10 mouse cellular contexts compared by ENCODE assay signal in the genomic region with DNA sequence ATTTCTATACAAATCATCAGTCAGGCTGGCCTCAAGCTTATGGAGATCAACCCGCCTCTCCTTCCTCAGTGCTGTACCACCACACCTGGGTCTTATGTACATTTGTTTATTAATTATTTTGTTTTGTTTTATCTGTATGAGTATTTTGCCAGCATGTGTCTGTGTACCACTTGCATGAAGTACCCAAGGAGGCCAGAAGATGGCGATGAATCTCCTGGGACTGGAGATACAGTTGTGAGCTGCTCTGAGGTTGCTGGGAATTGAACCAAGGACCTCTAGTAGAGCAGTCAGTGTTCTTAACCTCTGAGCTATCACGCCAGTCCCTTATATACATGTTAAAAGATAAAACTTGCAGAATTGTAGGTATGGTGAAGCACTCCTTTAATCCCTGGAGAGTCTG. TPM values are rescaled to one million over a fixed set of nuclear protein-coding genes. Genes with fewer than 3 reads are reported as not detected.
DNase-seq lines count a peak whose midpoint lies in the region; ATAC-seq and TF ChIP-seq lines count a peak whose summit lies in the region.
"Had no signal": no experiment of that assay in that cellular context is flagged by ENCODE, and none has a peak within 500 bp of the region (broad histone marks: within the 10 kb centered on the region; RNA-seq: fewer than 3 reads in every experiment).

No protein-coding gene starts in this region.

- no peaks in the 10 kb centered on the region for H3K36me3 ChIP-seq in kidney, adult 2 months (ENCODE audit: control insufficient read depth, insufficient read depth, low read length)
- no peaks in the 10 kb centered on the region for H3K36me3 ChIP-seq in kidney, embryonic 14.5 days (ENCODE audit: control insufficient read depth, insufficient read depth, low read length)
- H3K36me3 ChIP-seq in G1E (replicated peaks): no peaks in the 10 kb centered on the region
- H3K36me3 ChIP-seq in midbrain, embryonic 10.5 days: no peaks in the 10 kb centered on the region
- H3K36me3 ChIP-seq: forebrain, embryonic 15.5 days; limb, embryonic 15.5 days had no signal

- no peaks in the 10 kb centered on the region for H3K27me3 ChIP-seq in kidney, adult 2 months (replicated peaks; ENCODE audit: control insufficient read depth, insufficient read depth, low read length)
- H3K27me3 ChIP-seq in kidney, embryonic 14.5 days (ENCODE audit: control insufficient read depth, insufficient read depth, low read length): no peaks in the 10 kb centered on the region
- peaks cover 13% of the 10 kb centered on the region for H3K27me3 ChIP-seq in G1E (ENCODE audit: insufficient read depth, low read length)
- H3K27me3 ChIP-seq in midbrain, embryonic 10.5 days (ENCODE audit: low read depth, poor library complexity, severe bottlenecking): peaks cover 10% of the 10 kb centered on the region
- H3K27me3 ChIP-seq: forebrain, embryonic 15.5 days had no signal

- TF ChIP-seq POLR2A in kidney, adult 2 months (IDR thresholded peaks at IDR 0.05; ENCODE audit: low read depth, low read length): no peak

- no peak overlapping the region for H3K27ac ChIP-seq in kidney, adult 2 months (ENCODE audit: insufficient read depth, low read depth, low read length)
- H3K27ac ChIP-seq in kidney, embryonic 14.5 days (ENCODE audit: low read depth, low read length): no peak overlapping the region
- H3K27ac ChIP-seq in midbrain, embryonic 10.5 days (replicated peaks): no peak overlapping the region
- H3K27ac ChIP-seq: forebrain, embryonic 15.5 days; limb, embryonic 15.5 days had no signal

- DNase-seq in kidney, adult 2 months: no peak
- peak; percentile 54 for DNase-seq in A20 (ENCODE audit: low read depth, low spot score)
- no peak for DNase-seq in G1E (ENCODE audit: low spot score)
- no peak for DNase-seq in frontal cortex, postnatal 10 days (ENCODE audit: low spot score in 2 of 2)
- no peak for DNase-seq in midbrain, embryonic 10.5 days (ENCODE audit: low spot score)
- DNase-seq: right cerebral cortex, adult 18-20 months had no signal

- 87% methylated on average over 3 of the region's 3 CpGs for WGBS in kidney, adult 2 months
- 56% methylated on average over 3 of the region's 3 CpGs for WGBS in kidney, embryonic 14.5 days
- WGBS in midbrain, embryonic 10.5 days: 42% methylated on average over 3 of the region's 3 CpGs

- 0 out of 2 replicates have a peak, but pooled peaks cover 3% of the 10 kb centered on the region for H3K9me3 ChIP-seq in kidney, embryonic 14.5 days (ENCODE audit: control insufficient read depth, low read length)
- H3K9me3 ChIP-seq in G1E (replicated peaks): no peaks in the 10 kb centered on the region
- no peaks in the 10 kb centered on the region for H3K9me3 ChIP-seq in midbrain, embryonic 10.5 days (replicated peaks)
- H3K9me3 ChIP-seq: forebrain, embryonic 15.5 days; limb, embryonic 15.5 days had no signal

- H3K4me3 ChIP-seq in kidney, adult 2 months (ENCODE audit: insufficient read depth, low read depth, low read length): no peak overlapping the region
- no peak overlapping the region for H3K4me3 ChIP-seq in kidney, embryonic 14.5 days (ENCODE audit: low read length)
- H3K4me3 ChIP-seq in G1E (ENCODE audit: low read depth, low read length): no peak overlapping the region
- H3K4me3 ChIP-seq in midbrain, embryonic 10.5 days: no peak overlapping the region
- H3K4me3 ChIP-seq: forebrain, embryonic 15.5 days; limb, embryonic 15.5 days had no signal

- no peak overlapping the region for H3K4me2 ChIP-seq in kidney, embryonic 14.5 days (replicated peaks; ENCODE audit: low read depth, low read length)
- H3K4me2 ChIP-seq: forebrain, embryonic 15.5 days; limb, embryonic 15.5 days had no signal

- 0 out of 2 replicates have a peak, but pooled peaks cover 3% of the 10 kb centered on the region for H3K4me1 ChIP-seq in kidney, adult 2 months (ENCODE audit: control insufficient read depth, insufficient read depth, low read length)
- peaks cover 27% of the 10 kb centered on the region for H3K4me1 ChIP-seq in kidney, embryonic 14.5 days (ENCODE audit: control insufficient read depth, insufficient read depth, low read length)
- H3K4me1 ChIP-seq in G1E (ENCODE audit: insufficient read depth, low read depth, low read length): no peaks in the 10 kb centered on the region
- peaks cover 2% of the 10 kb centered on the region; the same call in 1 of the 2 replicates for H3K4me1 ChIP-seq in midbrain, embryonic 10.5 days
- H3K4me1 ChIP-seq: forebrain, embryonic 15.5 days had no signal

- H3K9ac ChIP-seq in kidney, embryonic 14.5 days (ENCODE audit: low read depth, low read length): no peak overlapping the region
- H3K9ac ChIP-seq: forebrain, embryonic 15.5 days; limb, embryonic 15.5 days had no signal

- no peak for ATAC-seq in kidney, embryonic 14.5 days (ENCODE audit: low FRiP score, low TSS enrichment)
- 0 out of 2 replicates have a peak, but pooled peaks have one; percentile 40 for ATAC-seq in G1E (ENCODE audit: extremely low read depth, insufficient number of reproducible peaks, low FRiP score, poor library complexity, severe bottlenecking)
- ATAC-seq in megakaryocyte, adult 5-6 weeks (ENCODE audit: poor library complexity, severe bottlenecking): 0 out of 2 replicates have a peak, but pooled peaks have one; percentile 33
- ATAC-seq: forebrain, embryonic 15.5 days had no signal

- TF ChIP-seq CTCF in kidney, adult 2 months (conservative IDR thresholded peaks at IDR 0.05; ENCODE audit: insufficient read depth, insufficient read length, low read depth, low read length): peak; percentile 47
- TF ChIP-seq CTCF in G1E (IDR thresholded peaks at IDR 0.05; ENCODE audit: low read depth, low read length): no peak

RNA-seq across cellular contexts. Expression of gene Heyl, which starts 10.0 kb away (rescaled TPM):
- 3.5 and 4.1 TPM in 2 replicates for polyA plus RNA-seq in kidney, adult 2 months (2012; rRNA removed)
- polyA plus RNA-seq in kidney, embryonic 14.5 days (2014; fragmentation: Nextera tagmentation; extraction: Ambion mirVana): 25.1 and 50.2 TPM in 2 replicates
- total RNA-seq in G1E (2014; fragmentation: Nextera tagmentation) (not detected in 2 replicates), G1E (2017) (0.05 TPM in 1 of 2 replicates, not detected in the other)
- not detected in 2 replicates for polyA plus RNA-seq in G1E (2012)
- not detected in 2 replicates for total RNA-seq in megakaryocyte, adult 5-6 weeks (2015)
- total RNA-seq in megakaryocyte, adult 5-6 weeks (2017): not detected in 2 replicates
- 8.0 and 9.8 TPM in 2 replicates for polyA plus RNA-seq in midbrain, embryonic 10.5 days (2016; fragmentation: Nextera tagmentation; extraction: Ambion mirVana)

RNA-seq across cellular contexts. Expression of gene Nt5c1a, which starts 22.0 kb away (rescaled TPM):
- polyA plus RNA-seq in kidney, adult 2 months (2012; rRNA removed): 0.91 and 0.94 TPM in 2 replicates
- 0.16 TPM in 1 of 2 replicates, not detected in the other for polyA plus RNA-seq in kidney, embryonic 14.5 days (2014; fragmentation: Nextera tagmentation; extraction: Ambion mirVana)
- total RNA-seq in G1E (2014; fragmentation: Nextera tagmentation): not detected in 2 replicates
- not detected in 2 replicates for total RNA-seq in G1E (2017)
- polyA plus RNA-seq in G1E (2012): not detected in 2 replicates
- total RNA-seq in megakaryocyte, adult 5-6 weeks (2015): not detected in 2 replicates
- total RNA-seq in megakaryocyte, adult 5-6 weeks (2017): not detected in 2 replicates
- not detected in 2 replicates for polyA plus RNA-seq in midbrain, embryonic 10.5 days (2016; fragmentation: Nextera tagmentation; extraction: Ambion mirVana)
- polyA plus RNA-seq: forebrain, embryonic 15.5 days; limb, embryonic 15.5 days had no signal

RNA-seq across cellular contexts. Expression of gene Pabpc4, which starts 38.8 kb away (rescaled TPM):
- polyA plus RNA-seq in kidney, adult 2 months (2012; rRNA removed): 57.8 and 67.1 TPM in 2 replicates
- 63.9 and 82.6 TPM in 2 replicates for polyA plus RNA-seq in kidney, embryonic 14.5 days (2014; fragmentation: Nextera tagmentation; extraction: Ambion mirVana)
- total RNA-seq in G1E (2014; fragmentation: Nextera tagmentation): 328 and 335 TPM in 2 replicates
- total RNA-seq in G1E (2017): 103 and 112 TPM in 2 replicates
- polyA plus RNA-seq in G1E (2012): 1,118 and 1,562 TPM in 2 replicates
- 29.1 and 32.3 TPM in 2 replicates for total RNA-seq in megakaryocyte, adult 5-6 weeks (2015)
- total RNA-seq in megakaryocyte, adult 5-6 weeks (2017): 30.1 and 34.8 TPM in 2 replicates
- 41.4 and 48.3 TPM in 2 replicates for polyA plus RNA-seq in midbrain, embryonic 10.5 days (2016; fragmentation: Nextera tagmentation; extraction: Ambion mirVana)

RNA-seq across cellular contexts. Expression of gene Hpcal4, which starts 40.3 kb away (rescaled TPM):
- polyA plus RNA-seq in kidney, adult 2 months (2012; rRNA removed): 0.75 and 0.83 TPM in 2 replicates
- 0.83 and 1.0 TPM in 2 replicates for polyA plus RNA-seq in kidney, embryonic 14.5 days (2014; fragmentation: Nextera tagmentation; extraction: Ambion mirVana)
- total RNA-seq in G1E (2014; fragmentation: Nextera tagmentation): not detected in 2 replicates
- 0.12 TPM in 1 of 2 replicates, not detected in the other for total RNA-seq in G1E (2017)
- not detected in 2 replicates for polyA plus RNA-seq in G1E (2012)
- total RNA-seq in megakaryocyte, adult 5-6 weeks (2015): not detected in 2 replicates
- total RNA-seq in megakaryocyte, adult 5-6 weeks (2017): not detected in 2 replicates
- 0.32 and 0.42 TPM in 2 replicates for polyA plus RNA-seq in midbrain, embryonic 10.5 days (2016; fragmentation: Nextera tagmentation; extraction: Ambion mirVana)

Comparison
In these comparisons a context has a peak if more than half of its experiments do, and no peak if none do; other contexts are left out.
1. RNA of gene Pabpc4, which starts 38.8 kb away (polyA plus RNA-seq): 1,118 to 1,562 TPM in G1E; 63.9 to 82.6 TPM in kidney, embryonic 14.5 days, 57.8 to 67.1 TPM in kidney, adult 2 months and 41.4 to 48.3 TPM in midbrain, embryonic 10.5 days; every median in the first group is over 10 times any median in the second.